Mouse (Mus musculus) common myeloid progenitor, adult 5-6 weeks (primary cell): ENCODE results near the gene Nhlrc3. TPM values are rescaled to one million over a fixed set of nuclear protein-coding genes. Genes with fewer than 3 reads are reported as not detected.

Experiments
- ATAC-seq: replicated peaks from 2 replicates; pipeline ENCODE4 v1.8.0; 2016; ENCODE audit warnings: low read depth, mild to moderate bottlenecking, moderate TSS enrichment, inconsistent platforms; ENCODE audit not compliant: poor library complexity, severe bottlenecking
- total RNA-seq: library from RNA; stranded (forward); fragments of 200-1000, 187-1606 nt; gene quantifications from 2 replicates; pipeline ENCODE4 v1.2.3, GENCODE M21; 2017

The Nhlrc3 gene
- total RNA-seq, 1 experiment from 2014 or later: 9.8 TPM

- ATAC-seq: no peak
Observed at GRCm38 (mm10) chr3:53457750-53458149, 5.4 kb downstream of the Nhlrc3 start.

GRCm38 (mm10) chr3:53454984-53455383, 8.1 kb downstream of the Nhlrc3 start:
- ATAC-seq: no peak

GRCm38 (mm10) chr3:53454561-53454960, 8.6 kb downstream of the Nhlrc3 start:
- no peak for ATAC-seq

GRCm38 (mm10) chr3:53454005-53454404, 9.1 kb downstream of the Nhlrc3 start:
- no peak for ATAC-seq

GRCm38 (mm10) chr3:53453346-53453745, 9.8 kb downstream of the Nhlrc3 start:
- ATAC-seq: no peak

GRCm38 (mm10) chr3:53452351-53452750, 10.8 kb downstream of the Nhlrc3 start:
- ATAC-seq: no peak

GRCm38 (mm10) chr3:53450666-53451065, 12.5 kb downstream of the Nhlrc3 start:
- no peak for ATAC-seq

- ATAC-seq: peak; percentile 99
Observed at GRCm38 (mm10) chr3:53448208-53448607, 14.9 kb downstream of the Nhlrc3 start.

GRCm38 (mm10) chr3:53446801-53447200, 16.3 kb downstream of the Nhlrc3 start:
- no peak for ATAC-seq

GRCm38 (mm10) chr3:53445540-53445939, 17.6 kb downstream of the Nhlrc3 start:
- no peak for ATAC-seq

GRCm38 (mm10) chr3:53436550-53436949, 26.6 kb downstream of the Nhlrc3 start:
- ATAC-seq: peak; percentile 62

- ATAC-seq: no peak
Observed at GRCm38 (mm10) chr3:53434610-53435009, 28.5 kb downstream of the Nhlrc3 start.

GRCm38 (mm10) chr3:53423576-53423975, 39.6 kb downstream of the Nhlrc3 start:
- no peak for ATAC-seq

GRCm38 (mm10) chr3:53422691-53423090, 40.4 kb downstream of the Nhlrc3 start:
- no peak for ATAC-seq

GRCm38 (mm10) chr3:53421656-53422055, 41.5 kb downstream of the Nhlrc3 start:
- ATAC-seq: no peak

GRCm38 (mm10) chr3:53417701-53418100, 45.4 kb downstream of the Nhlrc3 start:
- no peak for ATAC-seq

GRCm38 (mm10) chr3:53416036-53416506, 47.1 kb downstream of the Nhlrc3 start:
- ATAC-seq: no peak

- no peak for ATAC-seq
Observed at GRCm38 (mm10) chr3:53413959-53414358, 49.2 kb downstream of the Nhlrc3 start.

- ATAC-seq: 0 out of 2 replicates have a peak, but pooled peaks have one; percentile 52
Observed at GRCm38 (mm10) chr3:53413465-53413864, 49.7 kb downstream of the Nhlrc3 start.

- ATAC-seq: no peak
Observed at GRCm38 (mm10) chr3:53412259-53412658, 50.9 kb downstream of the Nhlrc3 start.

GRCm38 (mm10) chr3:53410031-53410430, 53.1 kb downstream of the Nhlrc3 start:
- no peak for ATAC-seq

GRCm38 (mm10) chr3:53407145-53407544, 56.0 kb downstream of the Nhlrc3 start:
- no peak for ATAC-seq
